Mouse (Mus musculus): ENCODE results near the gene Parp11. TPM values are rescaled to one million over a fixed set of nuclear protein-coding genes. Genes with fewer than 3 reads are reported as not detected.

Parp11 gene
- polyA plus RNA-seq, 1 experiment from 2014 or later = 28.4 TPM

- no peaks in the 10 kb centered on the region for H3K9me3 ChIP-seq (replicated peaks)
- no peak overlapping the region for H3K4me3 ChIP-seq (replicated peaks)
- H3K9ac ChIP-seq = no peak overlapping the region
- no peak for ATAC-seq (replicated peaks; ENCODE audit: low FRiP score)
- H3K27me3 ChIP-seq = peaks cover 30% of the 10 kb centered on the region
- no peak overlapping the region for H3K27ac ChIP-seq
- 85% methylated on average over 4 of the region's 4 CpGs for WGBS
- H3K36me3 ChIP-seq = no peaks in the 10 kb centered on the region
- 0 out of 2 replicates have a peak, but pooled peaks cover 2% of the 10 kb centered on the region for H3K4me1 ChIP-seq
- no peak overlapping the region for H3K4me2 ChIP-seq
Observed at GRCm38 (mm10) chr6:127539226-127539625, 92.6 kb downstream of the Parp11 start.

GRCm38 (mm10) chr6:127539659-127540058 lies 93.0 kb downstream of the Parp11 start:
- H3K4me1 ChIP-seq = 0 out of 2 replicates have a peak, but pooled peaks cover 2% of the 10 kb centered on the region
- ATAC-seq (replicated peaks; ENCODE audit: low FRiP score) = no peak
- WGBS = 72% methylated on average over 5 of the region's 5 CpGs

GRCm38 (mm10) chr6:127540517-127540916 lies 93.9 kb downstream of the Parp11 start:
- H3K4me1 ChIP-seq = peaks cover 2% of the 10 kb centered on the region; the same call in 1 of the 2 replicates
- WGBS = 53% methylated on average over 4 of the region's 4 CpGs

More at GRCm38 (mm10) chr6:127539659-127540058, 93.0 kb downstream of the Parp11 start:
- H3K4me3 ChIP-seq (replicated peaks) = no peak overlapping the region
- H3K27ac ChIP-seq = no peak overlapping the region
- peaks cover 30% of the 10 kb centered on the region for H3K27me3 ChIP-seq
- no peak overlapping the region for H3K4me2 ChIP-seq
- H3K9ac ChIP-seq = no peak overlapping the region
- no peaks in the 10 kb centered on the region for H3K9me3 ChIP-seq (replicated peaks)
- H3K36me3 ChIP-seq = no peaks in the 10 kb centered on the region

GRCm38 (mm10) chr6:127541617-127542374 lies 95.2 kb downstream of the Parp11 start:
- 30% methylated on average over 18 of the region's 18 CpGs for WGBS
- no peaks in the 10 kb centered on the region for H3K9me3 ChIP-seq (replicated peaks)
- no peak overlapping the region for H3K9ac ChIP-seq
- no peaks in the 10 kb centered on the region for H3K36me3 ChIP-seq
- no peak; the same call in 1 of the 2 replicates for ATAC-seq (replicated peaks; ENCODE audit: low FRiP score)
- H3K4me3 ChIP-seq (replicated peaks) = no peak overlapping the region
- H3K27me3 ChIP-seq = peaks cover 30% of the 10 kb centered on the region
- peaks cover 12% of the 10 kb centered on the region for H3K4me1 ChIP-seq
- H3K27ac ChIP-seq = no peak overlapping the region
- no peak overlapping the region for H3K4me2 ChIP-seq

More at GRCm38 (mm10) chr6:127540517-127540916, 93.9 kb downstream of the Parp11 start:
- Histone ChIP-seq H3K4me3 (replicated peaks) (no peak overlapping the region), H3K9ac (no peak overlapping the region), H3K9me3 (replicated peaks) (no peaks in the 10 kb centered on the region), H3K27ac (no peak overlapping the region), H3K4me2 (no peak overlapping the region), H3K36me3 (no peaks in the 10 kb centered on the region), H3K27me3 (peaks cover 30% of the 10 kb centered on the region)
- no peak for ATAC-seq (replicated peaks; ENCODE audit: low FRiP score)

Other genes starting within 250 kb of the Parp11 start
- 1.8 and 1.9 TPM in 2 replicates for gene Cracr2a, start 114.5 kb downstream of the Parp11 start, polyA plus RNA-seq (2015; fragmentation: Nextera tagmentation; extraction: Ambion mirVana)

Data from kidney, embryonic 15.5 days (tissue).